Mouse (Mus musculus): ENCODE results near the gene Rdh11. TPM values are rescaled to one million over a fixed set of nuclear protein-coding genes. Genes with fewer than 3 reads are reported as not detected.

Rdh11 gene
- total RNA-seq, 2 experiments from 2014 or later, result 2.0 to 2.6 TPM

DNA sequence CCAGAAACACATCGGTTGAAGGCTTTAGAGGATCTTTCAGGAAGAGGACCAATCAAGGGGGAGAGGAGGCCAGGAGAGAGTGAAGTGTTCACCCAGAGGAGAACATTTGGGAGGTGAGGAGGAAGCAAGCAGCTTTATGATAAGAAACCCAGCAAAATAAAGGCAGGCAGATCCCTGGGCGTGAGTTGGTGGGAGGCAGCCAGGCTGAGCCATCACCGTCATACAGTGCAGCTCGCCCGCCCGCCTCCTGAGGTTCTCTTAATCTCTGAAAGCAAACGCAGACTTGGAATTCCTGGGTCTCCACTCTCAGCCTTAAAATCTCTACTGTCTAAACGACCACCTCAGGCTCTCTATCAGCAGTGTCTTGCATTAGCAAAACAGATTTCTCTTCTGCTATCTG is 57.4 kb downstream of the Rdh11 start:
- intact Hi-C loops (cut with DNase I), result no loop called here
- H3K4me3 ChIP-seq, result no peak overlapping the region
- TF ChIP-seq CTCF (IDR thresholded peaks at IDR 0.05), result no peak
- no peak overlapping the region for H3K27ac ChIP-seq
- no peak for DNase-seq

GRCm38 (mm10) chr12:79131706-79132460 is 60.2 kb downstream of the Rdh11 start:
- no peak for TF ChIP-seq CTCF (IDR thresholded peaks at IDR 0.05)
- Histone ChIP-seq H3K4me3 (no peak overlapping the region), H3K27ac (no peak overlapping the region)
- intact Hi-C loops (cut with DNase I), result no loop called here
- no peak for DNase-seq

- Histone ChIP-seq H3K27ac (no peak overlapping the region), H3K4me3 (peak overlapping the region; percentile 64)
- DNase-seq, result no peak
- intact Hi-C loops (cut with DNase I), result no loop called here
- no peak for TF ChIP-seq CTCF (IDR thresholded peaks at IDR 0.05)
These were observed 60.9 kb downstream of the Rdh11 start for GRCm38 (mm10) chr12:79131178-79131675.

GRCm38 (mm10) chr12:79130299-79131177 is 61.6 kb downstream of the Rdh11 start, which contains the start of gene Arg2:
Arg2 (plus strand) TSS chr12:79130777.
- no peak for TF ChIP-seq CTCF (IDR thresholded peaks at IDR 0.05)
- DNase-seq, result peak; percentile 51
- Histone ChIP-seq H3K27ac (no peak within 1 kb of the TSS), H3K4me3 (peak within 1 kb of the TSS; percentile 64)
- intact Hi-C loops (cut with DNase I), result no loop called here

Other genes starting within 250 kb of the Rdh11 start
- gene Tmem229b, start 184.7 kb downstream of the Rdh11 start, total RNA-seq (2021), result 1 to 10 TPM; 4.6 to 8.6 TPM
- 1 to 10 TPM; 1.1 to 1.3 TPM for gene Plekhh1, start 163.1 kb downstream of the Rdh11 start, total RNA-seq (2021)
- gene Pigh, start 102.6 kb downstream of the Rdh11 start, total RNA-seq (2021), result 1 to 10 TPM; 2.0 to 2.3 TPM
- gene Arg2, start 61.5 kb downstream of the Rdh11 start, total RNA-seq (2021), result not detected
- 10 to 100 TPM; 72.1 to 88.9 TPM for gene Vti1b, start 19.6 kb downstream of the Rdh11 start, total RNA-seq (2021)
- gene Rdh12, start 16.6 kb upstream of the Rdh11 start, total RNA-seq (2021), result under 1 TPM in 1 of 2 experiments, not detected in 1; 0.20 TPM
- 10 to 100 TPM; 14.4 to 14.8 TPM for gene Zfyve26, start 104.0 kb upstream of the Rdh11 start, total RNA-seq (2021)
- under 1 TPM in 1 of 2 experiments, not detected in 1; 0.11 TPM for gene Rad51b, start 105.0 kb upstream of the Rdh11 start, total RNA-seq (2021)

All from gastrocnemius, adult 2 months (tissue).